Mouse (Mus musculus): Measurements from ENCODE around the gene Clec4a1. TPM values are rescaled to one million over a fixed set of nuclear protein-coding genes. Genes with fewer than 3 reads are reported as not detected.

Gene Clec4a1
- polyA plus RNA-seq, 1 experiment from 2014 or later: 1.4 TPM

- no peaks in the 10 kb centered on the region for H3K4me1 ChIP-seq (replicated peaks; ENCODE audit: control insufficient read depth, insufficient read depth, low read length)
- H3K27ac ChIP-seq (ENCODE audit: low read depth, low read length): no peak overlapping the region
- no peaks in the 10 kb centered on the region for H3K27me3 ChIP-seq (replicated peaks; ENCODE audit: control insufficient read depth, insufficient read depth, low read length)
- 72% methylated on average over 3 of the region's 3 CpGs for WGBS
- H3K9me3 ChIP-seq (ENCODE audit: control insufficient read depth): no peaks in the 10 kb centered on the region
- TF ChIP-seq CTCF (IDR thresholded peaks at IDR 0.05; ENCODE audit: low read depth): no peak
- no peak for ATAC-seq
- no peak overlapping the region for H3K4me2 ChIP-seq (replicated peaks; ENCODE audit: low read depth)
- no peak overlapping the region for H3K9ac ChIP-seq (ENCODE audit: low read depth, low read length)
- H3K36me3 ChIP-seq (ENCODE audit: control insufficient read depth, insufficient read depth): no peaks in the 10 kb centered on the region
- H3K4me3 ChIP-seq (ENCODE audit: low read depth, low read length): no peak overlapping the region
Measured at GRCm38 (mm10) chr6:122934845-122935244, 13.2 kb downstream of the Clec4a1 start.

DNA sequence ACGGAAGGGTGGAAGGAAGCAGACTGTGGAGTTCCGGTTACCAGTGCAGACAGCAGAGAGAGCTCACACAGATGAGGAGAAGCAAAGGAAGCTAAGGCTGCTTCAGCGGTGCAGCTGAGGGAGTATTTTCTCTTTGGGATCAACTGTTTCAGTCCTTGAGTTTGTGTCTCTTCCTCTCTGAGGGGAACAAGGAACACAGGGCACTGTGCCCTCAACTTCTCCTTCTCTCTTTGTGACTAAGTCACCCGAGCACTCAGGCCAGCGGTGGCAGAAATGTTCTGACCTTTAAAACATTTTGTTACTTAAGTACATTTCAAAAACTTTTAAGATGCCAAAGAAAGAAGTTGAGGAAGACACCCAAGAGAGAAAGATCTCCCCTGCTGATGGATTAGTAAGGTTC is 18.0 kb downstream of the Clec4a1 start:
- whole genome bisulfite sequencing: 79% methylated on average over 5 of the region's 5 CpGs
- no peak for ATAC-seq

DNA sequence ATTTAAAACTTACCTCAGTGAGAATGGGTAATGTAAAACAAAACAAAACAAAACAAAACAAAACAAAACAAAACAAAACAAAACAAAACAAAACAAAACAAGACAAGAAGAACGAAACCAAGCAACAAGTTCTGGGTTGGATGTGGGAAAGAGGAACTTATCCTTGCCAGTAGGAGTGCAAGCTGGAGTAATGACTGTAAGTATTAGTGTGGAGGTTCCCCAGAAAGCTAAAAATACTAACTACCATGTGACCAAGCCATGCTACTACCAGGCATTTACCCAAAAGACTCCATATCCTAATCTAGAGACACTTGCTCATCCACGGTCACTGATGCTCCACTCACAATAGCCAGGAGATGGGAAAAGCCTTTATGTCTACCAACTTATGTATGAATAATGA is 25.1 kb downstream of the Clec4a1 start:
- H3K27ac ChIP-seq (ENCODE audit: low read depth, low read length): no peak overlapping the region
- H3K36me3 ChIP-seq (ENCODE audit: control insufficient read depth, insufficient read depth): no peaks in the 10 kb centered on the region
- no peaks in the 10 kb centered on the region for H3K9me3 ChIP-seq (ENCODE audit: control insufficient read depth)
- H3K9ac ChIP-seq (ENCODE audit: low read depth, low read length): no peak overlapping the region
- H3K27me3 ChIP-seq (replicated peaks; ENCODE audit: control insufficient read depth, insufficient read depth, low read length): no peaks in the 10 kb centered on the region
- TF ChIP-seq CTCF (IDR thresholded peaks at IDR 0.05; ENCODE audit: low read depth): no peak
- WGBS: 89% methylated on average over 2 of the region's 2 CpGs
- no peaks in the 10 kb centered on the region for H3K4me1 ChIP-seq (replicated peaks; ENCODE audit: control insufficient read depth, insufficient read depth, low read length)
- no peak for ATAC-seq
- H3K4me2 ChIP-seq (replicated peaks; ENCODE audit: low read depth): no peak overlapping the region
- H3K4me3 ChIP-seq (ENCODE audit: low read depth, low read length): no peak overlapping the region

More for the DNA sequence above, 18.0 kb downstream of the Clec4a1 start:
- H3K4me1 ChIP-seq (replicated peaks; ENCODE audit: control insufficient read depth, insufficient read depth, low read length): no peaks in the 10 kb centered on the region
- H3K4me2 ChIP-seq (replicated peaks; ENCODE audit: low read depth): no peak overlapping the region
- no peaks in the 10 kb centered on the region for H3K9me3 ChIP-seq (ENCODE audit: control insufficient read depth)
- no peak overlapping the region for H3K4me3 ChIP-seq (ENCODE audit: low read depth, low read length)
- no peak for TF ChIP-seq CTCF (IDR thresholded peaks at IDR 0.05; ENCODE audit: low read depth)
- no peak overlapping the region for H3K27ac ChIP-seq (ENCODE audit: low read depth, low read length)
- no peak overlapping the region for H3K9ac ChIP-seq (ENCODE audit: low read depth, low read length)
- H3K27me3 ChIP-seq (replicated peaks; ENCODE audit: control insufficient read depth, insufficient read depth, low read length): no peaks in the 10 kb centered on the region
- no peaks in the 10 kb centered on the region for H3K36me3 ChIP-seq (ENCODE audit: control insufficient read depth, insufficient read depth)

DNA sequence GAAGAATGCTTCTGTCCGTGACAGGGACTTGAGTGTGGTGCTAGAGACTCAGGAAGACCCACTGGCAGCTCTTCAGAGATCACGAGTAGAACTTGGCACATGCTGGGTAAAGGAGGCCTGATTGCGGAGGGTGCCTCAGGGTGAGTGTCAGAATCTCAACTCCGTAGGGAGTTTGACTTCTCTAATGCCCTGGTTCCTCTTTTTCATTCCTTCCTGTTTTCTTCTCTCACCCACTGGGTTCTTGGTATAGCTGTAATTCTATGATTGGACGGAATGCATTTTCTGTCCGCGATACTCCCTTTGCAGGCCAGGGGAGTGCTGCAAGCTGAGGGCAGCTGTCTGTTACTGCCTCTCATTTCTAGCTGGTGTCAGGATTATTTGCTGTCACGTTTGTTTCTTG is 30.8 kb downstream of the Clec4a1 start, which contains the start of gene Clec4a3:
TSS of gene Clec4a3 (plus strand) at position 115 of the 400 bp plus-strand sequence.
- Histone ChIP-seq H3K36me3 (ENCODE audit: control insufficient read depth, insufficient read depth) (no peaks in the 10 kb centered on the region), H3K27ac (ENCODE audit: low read depth, low read length) (no peak within 1 kb of the TSS), H3K4me3 (ENCODE audit: low read depth, low read length) (no peak within 1 kb of the TSS), H3K27me3 (replicated peaks; ENCODE audit: control insufficient read depth, insufficient read depth, low read length) (no peaks in the 10 kb centered on the region), H3K4me1 (replicated peaks; ENCODE audit: control insufficient read depth, insufficient read depth, low read length) (no peaks in the 10 kb centered on the region), H3K4me2 (replicated peaks; ENCODE audit: low read depth) (no peak within 1 kb of the TSS), H3K9ac (ENCODE audit: low read depth, low read length) (no peak within 1 kb of the TSS), H3K9me3 (ENCODE audit: control insufficient read depth) (no peaks in the 10 kb centered on the region)
- no peak for ATAC-seq
- 81% methylated on average over 8 of the region's 8 CpGs for WGBS
- no peak for TF ChIP-seq CTCF (IDR thresholded peaks at IDR 0.05; ENCODE audit: low read depth)

DNA sequence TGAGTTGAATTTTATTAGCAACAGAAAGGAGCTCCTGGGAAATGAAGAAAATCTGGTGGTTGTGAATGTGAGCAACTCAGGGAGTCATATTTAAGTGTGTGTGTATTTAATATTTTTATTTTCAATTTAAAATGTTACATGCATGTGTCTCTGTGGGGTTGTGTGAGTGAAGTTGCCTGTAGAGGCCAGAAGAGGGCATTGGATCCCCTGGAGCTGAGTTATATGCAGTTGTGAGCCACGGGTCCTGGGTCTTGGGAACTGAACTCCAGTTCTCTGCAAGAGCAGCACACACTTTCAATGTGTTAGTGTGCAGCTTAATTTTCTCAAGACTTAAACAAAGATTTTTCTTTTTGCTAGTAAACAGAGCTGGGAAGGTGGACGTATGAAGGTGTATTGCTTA is 42.9 kb downstream of the Clec4a1 start:
- Histone ChIP-seq H3K9me3 (ENCODE audit: control insufficient read depth) (no peaks in the 10 kb centered on the region), H3K9ac (ENCODE audit: low read depth, low read length) (no peak overlapping the region), H3K4me3 (ENCODE audit: low read depth, low read length) (no peak overlapping the region), H3K4me1 (replicated peaks; ENCODE audit: control insufficient read depth, insufficient read depth, low read length) (no peaks in the 10 kb centered on the region), H3K27ac (ENCODE audit: low read depth, low read length) (no peak overlapping the region), H3K27me3 (replicated peaks; ENCODE audit: control insufficient read depth, insufficient read depth, low read length) (no peaks in the 10 kb centered on the region), H3K4me2 (replicated peaks; ENCODE audit: low read depth) (no peak overlapping the region), H3K36me3 (ENCODE audit: control insufficient read depth, insufficient read depth) (no peaks in the 10 kb centered on the region)
- WGBS: 78% methylated on average over 2 of the region's 2 CpGs
- ATAC-seq: no peak
- TF ChIP-seq CTCF (IDR thresholded peaks at IDR 0.05; ENCODE audit: low read depth): no peak

GRCm38 (mm10) chr6:122969048-122969447 is 47.4 kb downstream of the Clec4a1 start:
- Histone ChIP-seq H3K36me3 (ENCODE audit: control insufficient read depth, insufficient read depth) (no peaks in the 10 kb centered on the region), H3K4me1 (replicated peaks; ENCODE audit: control insufficient read depth, insufficient read depth, low read length) (no peaks in the 10 kb centered on the region), H3K27ac (ENCODE audit: low read depth, low read length) (no peak overlapping the region), H3K9ac (ENCODE audit: low read depth, low read length) (no peak overlapping the region), H3K27me3 (replicated peaks; ENCODE audit: control insufficient read depth, insufficient read depth, low read length) (no peaks in the 10 kb centered on the region), H3K9me3 (ENCODE audit: control insufficient read depth) (no peaks in the 10 kb centered on the region), H3K4me3 (ENCODE audit: low read depth, low read length) (no peak overlapping the region), H3K4me2 (replicated peaks; ENCODE audit: low read depth) (no peak overlapping the region)
- no peak for TF ChIP-seq CTCF (IDR thresholded peaks at IDR 0.05; ENCODE audit: low read depth)
- ATAC-seq: no peak
- 77% methylated on average over 2 of the region's 2 CpGs for WGBS

Other genes starting within 250 kb of the Clec4a1 start
- 0.08 and 0.12 TPM in 2 replicates for gene Nanog, start 214.4 kb upstream of the Clec4a1 start, polyA plus RNA-seq (2015; fragmentation: Nextera tagmentation; extraction: Ambion mirVana)
- gene Slc2a3, start 120.2 kb upstream of the Clec4a1 start, polyA plus RNA-seq (2015; fragmentation: Nextera tagmentation; extraction: Ambion mirVana): 2.9 TPM in 2 replicates
- gene Foxj2, start 101.9 kb upstream of the Clec4a1 start, polyA plus RNA-seq (2015; fragmentation: Nextera tagmentation; extraction: Ambion mirVana): 2.8 and 2.9 TPM in 2 replicates
- gene C3ar1, start 65.7 kb upstream of the Clec4a1 start, polyA plus RNA-seq (2015; fragmentation: Nextera tagmentation; extraction: Ambion mirVana): 2.1 and 2.2 TPM in 2 replicates
- 45.8 and 48.7 TPM in 2 replicates for gene Necap1, start 47.4 kb upstream of the Clec4a1 start, polyA plus RNA-seq (2015; fragmentation: Nextera tagmentation; extraction: Ambion mirVana)
- gene Clec4a3, start 30.7 kb downstream of the Clec4a1 start, polyA plus RNA-seq (2015; fragmentation: Nextera tagmentation; extraction: Ambion mirVana): 0.78 and 1.0 TPM in 2 replicates
- not detected in 2 replicates for gene Clec4a4, start 68.5 kb downstream of the Clec4a1 start, polyA plus RNA-seq (2015; fragmentation: Nextera tagmentation; extraction: Ambion mirVana)
- not detected in 2 replicates for gene Clec4b1, start 128.1 kb downstream of the Clec4a1 start, polyA plus RNA-seq (2015; fragmentation: Nextera tagmentation; extraction: Ambion mirVana)
- gene Clec4a2, start 184.6 kb downstream of the Clec4a1 start, polyA plus RNA-seq (2015; fragmentation: Nextera tagmentation; extraction: Ambion mirVana): 5.1 and 5.4 TPM in 2 replicates

Measured in intestine, postnatal 0 days (tissue).